Mouse (Mus musculus) ES-E14 (cell line): ENCODE results near the gene Pcsk5.

Experiments used
- CHD2 ChIP-seq: IDR thresholded peaks from 2 replicates; pipeline ENCODE4 v1.6.1; 2014; ENCODE audit warnings: mild to moderate bottlenecking, low read depth, low read length, inconsistent platforms
- HCFC1 ChIP-seq: IDR thresholded peaks from 2 replicates; pipeline ENCODE4 v1.6.1; 2012; ENCODE audit warnings: low read length, inconsistent platforms, borderline replicate concordance; ENCODE audit not compliant: insufficient read depth
- MAFK ChIP-seq: IDR thresholded peaks from 2 replicates; pipeline ENCODE4 v1.6.1; 2014; ENCODE audit warnings: mild to moderate bottlenecking, low read depth, low read length, inconsistent platforms; ENCODE audit not compliant: insufficient read depth
- ZC3H11A ChIP-seq: IDR thresholded peaks from 2 replicates; pipeline ENCODE4 v1.6.1; 2012; ENCODE audit warnings: low read depth, mild to moderate bottlenecking, inconsistent platforms, low read length, borderline replicate concordance
- ZNF384 ChIP-seq: IDR thresholded peaks from 2 replicates; pipeline ENCODE4 v1.6.1; 2012; ENCODE audit warnings: low read depth, low read length, inconsistent platforms

DNA sequence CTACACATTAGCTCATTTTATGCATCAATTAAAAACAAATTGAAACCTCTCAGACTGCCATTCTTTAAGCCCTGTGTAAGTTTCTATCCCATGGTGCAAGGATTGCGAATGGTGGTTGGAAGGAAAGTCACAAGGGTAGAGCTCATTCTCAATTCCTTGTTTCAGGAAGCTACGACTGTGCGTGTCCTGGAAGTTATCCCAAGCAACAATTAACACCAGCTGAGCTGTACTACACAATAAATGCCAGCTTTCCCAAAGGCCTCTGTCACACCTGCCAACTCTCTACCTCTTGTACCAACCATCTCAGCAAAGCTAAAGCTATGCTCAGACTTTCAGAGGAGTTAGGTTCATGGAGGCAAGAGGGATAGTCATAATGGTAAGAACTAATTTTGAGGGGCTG lies 174.8 kb downstream of the Pcsk5 start:
- no peak for TF ChIP-seq ZC3H11A
- TF ChIP-seq HCFC1, result no peak
- TF ChIP-seq ZNF384, result no peak
- no peak for TF ChIP-seq CHD2
- TF ChIP-seq MAFK, result no peak
